Mouse (Mus musculus): Measurements from ENCODE around the gene Trmu. TPM values are rescaled to one million over a fixed set of nuclear protein-coding genes. Genes with fewer than 3 reads are reported as not detected.

Gene Trmu
- 22.3 and 23.3 TPM in 2 replicates for polyA plus RNA-seq (2012; ENCODE audit: low replicate concordance)

GRCm38 (mm10) chr15:85878848-85879497, at the start of gene Trmu:
Gene Trmu, plus strand, starts transcription at chr15:85879312.

GRCm38 (mm10) chr15:85831954-85832590, 47.0 kb upstream of the Trmu start, which contains the start of gene Ttc38:
Gene Ttc38, plus strand, starts transcription at chr15:85832306.

GRCm38 (mm10) chr15:85859490-85860031, 19.6 kb upstream of the Trmu start, which contains the start of gene Gtse1:
Gene Gtse1, plus strand, starts transcription at chr15:85859745.

Other genes starting within 250 kb of the Trmu start
- not detected in 2 replicates for gene Ppara, start 144.3 kb upstream of the Trmu start, polyA plus RNA-seq (2012; ENCODE audit: low replicate concordance)
- 10.1 and 21.8 TPM in 2 replicates for gene Cdpf1, start 67.6 kb upstream of the Trmu start, polyA plus RNA-seq (2012; ENCODE audit: low replicate concordance)
- 0.02 TPM in 1 of 2 replicates, not detected in the other for gene Pkdrej, start 57.6 kb upstream of the Trmu start, polyA plus RNA-seq (2012; ENCODE audit: low replicate concordance)
- 1.4 and 3.0 TPM in 2 replicates for gene Ttc38, start 47.0 kb upstream of the Trmu start, polyA plus RNA-seq (2012; ENCODE audit: low replicate concordance)
- 73.5 and 114 TPM in 2 replicates for gene Gtse1, start 19.6 kb upstream of the Trmu start, polyA plus RNA-seq (2012; ENCODE audit: low replicate concordance)
- gene Celsr1, start 154.5 kb downstream of the Trmu start, polyA plus RNA-seq (2012; ENCODE audit: low replicate concordance): 33.1 and 56.8 TPM in 2 replicates
- 41.2 and 44.4 TPM in 2 replicates for gene Gramd4, start 178.4 kb downstream of the Trmu start, polyA plus RNA-seq (2012; ENCODE audit: low replicate concordance)